Mouse (Mus musculus) T-helper 2 cell (primary cell): Measurements from ENCODE around the gene Ppef1.

Source experiments
- in situ Hi-C: fragments of 300-600 bp; cut with MboI, MseI; formaldehyde crosslinking; loops from one replicate; pipeline ENCODE4 v1.15.1; 2025; ENCODE audit warnings: high pct_unique_total_duplicates

Gene Ppef1

DNA sequence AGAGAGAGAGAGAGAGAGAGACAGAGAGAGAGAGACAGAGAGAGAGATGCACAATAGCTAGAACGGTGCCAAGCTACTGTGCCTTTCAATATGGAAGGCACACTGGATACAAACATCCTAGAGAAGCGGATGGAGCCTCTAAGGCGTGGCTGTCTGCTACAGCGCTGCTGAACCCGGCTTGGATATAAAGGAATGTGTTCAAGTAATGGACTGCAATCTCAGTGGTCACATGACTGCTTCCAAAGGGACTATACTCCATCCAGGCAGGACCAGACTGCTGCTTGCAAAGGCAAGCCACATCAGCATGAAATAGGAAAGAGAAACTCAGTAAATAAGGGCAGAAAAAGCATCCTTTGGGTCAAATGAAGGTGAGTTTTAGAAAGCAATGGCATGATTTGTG lies at the start of gene Ppef1:
Gene Ppef1, minus strand, starts transcription at position 116 of the 400 bp plus-strand sequence.
- in situ Hi-C loops: no loop called here

DNA sequence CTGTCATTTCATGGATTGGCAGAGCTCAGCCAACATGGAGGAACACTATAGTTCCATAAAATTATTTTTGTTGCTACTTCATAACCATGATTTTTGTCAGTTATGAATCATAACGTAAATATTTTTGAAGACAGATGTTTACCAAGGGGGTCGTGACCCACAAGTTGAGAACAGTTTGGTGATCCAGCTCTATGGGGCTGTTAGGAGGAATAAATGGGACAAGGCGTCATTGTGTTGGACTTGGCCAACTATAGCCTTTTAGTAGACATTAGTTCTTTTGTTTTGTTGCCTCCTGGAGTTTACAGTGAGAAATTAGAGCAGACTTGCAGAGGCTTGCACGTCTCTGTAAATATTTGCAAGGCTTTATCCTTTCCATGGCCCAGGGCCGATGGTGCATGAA lies 46.7 kb upstream of the Ppef1 start:
- in situ Hi-C loops: no loop called here

DNA sequence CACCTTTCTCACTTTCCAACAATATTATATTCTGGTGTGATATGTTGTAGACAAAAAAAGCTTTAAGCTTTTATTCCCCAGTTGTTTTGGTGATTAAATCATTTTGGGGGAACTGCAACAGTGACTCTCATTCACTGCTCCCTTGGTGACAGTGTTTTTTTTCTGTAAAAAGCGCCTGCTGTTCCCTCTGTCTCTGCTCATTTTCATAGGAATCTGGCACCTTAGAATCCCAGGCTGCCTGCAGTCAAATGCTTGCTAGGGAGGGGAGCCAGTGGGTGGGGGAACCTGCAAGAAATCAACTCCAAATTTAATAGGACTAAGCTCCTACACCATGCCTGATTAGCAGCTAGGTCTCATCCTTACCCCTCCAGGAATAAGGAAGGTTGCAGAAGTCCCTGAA lies 37.5 kb upstream of the Ppef1 start:
- in situ Hi-C loops: no loop called here

DNA sequence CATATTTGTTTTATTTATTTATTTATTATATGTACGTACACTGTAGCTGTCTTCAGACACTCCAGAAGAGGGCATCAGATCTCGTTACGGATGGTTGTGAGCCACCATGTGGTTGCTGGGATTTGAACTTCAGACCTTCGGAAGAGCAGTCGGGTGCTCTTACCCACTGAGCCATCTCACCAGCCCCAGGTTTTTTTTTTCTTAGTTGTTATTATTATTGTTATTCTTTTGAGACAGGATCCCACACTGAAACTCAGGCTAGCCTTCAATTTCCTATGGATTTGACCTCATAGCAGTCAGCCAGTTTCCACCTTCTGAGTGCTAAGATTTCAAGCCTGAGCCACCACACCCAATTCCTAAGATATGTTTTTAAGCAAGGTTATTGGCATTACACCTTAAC lies 34.1 kb upstream of the Ppef1 start:
- in situ Hi-C loops: loop anchor here (10.0 kb wide), 1 partner anchor 255 kb away; no protein-coding TSS in a partner anchor

DNA sequence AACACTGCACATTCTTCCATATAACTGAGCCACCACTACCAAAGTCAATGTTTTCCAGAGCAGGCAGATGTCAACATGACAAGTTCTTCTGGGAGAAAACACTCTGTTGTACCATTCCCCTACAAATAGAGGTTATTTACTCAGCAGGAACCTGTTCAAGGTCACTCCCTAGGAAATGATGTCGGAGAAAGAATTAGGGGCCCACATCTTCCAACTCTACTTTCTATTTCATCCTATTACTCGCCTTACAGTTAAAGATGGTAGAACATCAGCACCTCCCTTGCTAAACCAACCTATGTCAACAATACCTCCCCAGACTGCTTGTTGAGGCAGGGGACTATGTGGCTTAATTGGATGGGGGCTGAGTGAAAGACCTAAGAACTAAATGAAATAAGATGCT lies 32.1 kb upstream of the Ppef1 start, which contains the start of gene Rs1:
Gene Rs1, plus strand, starts transcription at position 301 of the 400 bp plus-strand sequence.
- in situ Hi-C loops: loop anchor here (10.0 kb wide), 1 partner anchor 257 kb away; no protein-coding TSS in a partner anchor

DNA sequence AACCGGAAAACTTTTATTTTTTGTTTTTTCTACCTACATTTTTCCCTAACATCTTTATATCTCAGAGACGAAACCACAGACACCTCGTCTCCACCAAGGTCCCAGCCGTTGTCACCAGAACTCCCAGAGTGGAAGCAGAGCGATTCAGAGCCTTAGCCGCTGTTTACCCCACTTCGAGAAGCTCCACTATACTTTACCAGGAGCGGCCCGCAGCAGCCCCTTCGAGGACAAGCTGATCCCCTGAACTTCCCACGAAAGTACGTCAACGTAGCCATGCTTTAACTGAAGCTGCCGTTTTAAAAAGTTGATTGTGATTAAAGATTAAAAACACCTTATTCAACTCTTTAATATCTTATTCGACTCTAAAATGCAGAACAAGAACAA lies 30.7 kb upstream of the Ppef1 start:
- in situ Hi-C loops: loop anchor here (10.0 kb wide), 1 partner anchor 259 kb away; no protein-coding TSS in a partner anchor

DNA sequence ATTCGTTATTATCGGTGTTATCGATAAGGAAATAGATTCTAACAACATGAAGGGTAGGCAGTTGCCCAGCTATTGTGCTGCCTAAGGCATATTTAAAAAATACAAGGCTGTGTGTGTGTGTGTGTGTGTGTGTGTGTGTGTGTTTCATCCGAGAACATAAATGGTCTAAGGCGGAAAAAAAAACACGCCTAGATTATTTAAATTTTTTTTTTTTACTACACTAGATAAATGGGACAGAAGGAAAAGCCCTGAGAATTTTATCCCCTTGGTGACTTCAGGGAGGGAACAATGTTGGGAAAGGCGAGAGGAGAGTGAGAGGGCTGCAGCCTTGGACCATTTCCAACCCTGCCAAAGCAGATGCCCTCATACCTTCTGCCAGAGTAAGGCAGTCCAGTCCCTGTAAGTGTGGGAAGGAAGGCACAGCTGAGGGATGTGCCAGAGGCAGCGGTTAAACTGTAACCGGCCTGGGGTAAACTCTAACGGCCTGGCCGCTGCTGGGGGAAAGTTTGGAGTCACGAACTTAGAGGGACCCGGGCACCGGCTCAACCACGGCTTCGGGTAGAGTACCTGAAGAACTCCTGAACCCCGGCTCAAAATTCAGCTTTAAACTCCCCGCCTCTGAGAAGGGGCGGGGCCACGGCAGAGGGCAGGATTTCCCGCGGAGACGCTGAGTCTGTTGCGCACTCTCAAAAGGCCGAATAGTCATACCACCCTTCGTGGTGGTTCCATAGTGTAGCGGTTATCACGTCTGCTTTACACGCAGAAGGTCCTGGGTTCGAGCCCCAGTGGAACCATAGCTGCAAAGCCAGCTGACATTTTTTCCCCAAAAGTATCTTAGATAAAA lies 30.0 kb upstream of the Ppef1 start:
- in situ Hi-C loops: loop anchor here (10.0 kb wide), 1 partner anchor 259 kb away; no protein-coding TSS in a partner anchor

DNA sequence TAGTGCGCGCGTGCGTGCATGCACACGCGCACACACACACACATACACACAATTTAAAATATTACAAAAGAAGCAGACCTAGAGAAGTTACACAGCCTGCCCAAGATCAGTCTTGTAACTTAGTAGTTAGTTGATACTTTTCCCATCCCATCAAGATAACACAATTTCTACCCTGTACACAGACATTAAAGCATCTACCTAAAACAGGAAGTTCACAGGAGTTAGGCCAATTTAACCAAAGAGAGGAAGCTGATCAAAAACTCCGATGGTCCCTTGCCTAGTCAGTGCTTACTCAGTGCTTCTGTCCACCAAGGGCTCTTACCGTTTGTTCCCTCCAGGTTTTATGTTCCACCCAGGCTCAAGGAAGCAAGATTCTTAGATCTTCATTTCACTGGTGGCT lies 15.2 kb upstream of the Ppef1 start:
- in situ Hi-C loops: no loop called here

DNA sequence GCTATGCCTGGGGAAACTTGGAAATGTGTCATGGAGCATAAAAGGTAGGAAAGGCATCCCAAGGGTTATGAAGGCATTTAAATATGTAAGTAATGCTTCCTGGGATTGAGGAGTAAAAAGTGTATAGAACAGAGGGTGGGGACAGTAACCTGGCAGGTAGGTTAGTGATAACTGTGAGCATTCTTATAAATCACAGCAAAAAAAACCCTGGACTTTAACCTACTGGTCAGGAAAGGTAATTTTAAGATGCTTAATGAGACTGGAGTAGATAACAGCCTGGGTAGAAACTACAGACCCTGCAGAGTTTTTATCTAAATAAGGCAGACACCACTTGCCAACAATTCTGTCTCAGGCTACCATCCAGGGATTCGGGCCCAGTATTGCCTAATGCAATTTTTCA lies 13.1 kb upstream of the Ppef1 start:
- in situ Hi-C loops: no loop called here

DNA sequence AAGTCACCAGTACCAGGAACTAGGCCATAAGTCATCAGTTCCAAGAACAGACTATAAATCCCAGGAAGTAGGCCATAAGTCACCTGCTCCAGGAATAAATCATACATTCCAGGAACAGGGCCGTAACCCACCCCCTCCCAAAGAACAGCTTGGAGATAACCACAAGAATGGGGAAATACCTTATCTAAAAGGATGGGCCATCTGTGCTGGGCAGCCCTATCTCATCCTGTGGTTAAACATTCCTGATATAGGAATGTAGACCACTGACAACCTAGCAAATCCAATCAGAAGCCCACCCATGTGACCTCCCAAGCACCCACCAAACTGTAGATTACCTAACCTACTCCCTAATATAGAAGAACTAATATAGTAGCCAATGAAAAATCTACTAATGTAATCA lies 9.8 kb upstream of the Ppef1 start:
- in situ Hi-C loops: no loop called here

DNA sequence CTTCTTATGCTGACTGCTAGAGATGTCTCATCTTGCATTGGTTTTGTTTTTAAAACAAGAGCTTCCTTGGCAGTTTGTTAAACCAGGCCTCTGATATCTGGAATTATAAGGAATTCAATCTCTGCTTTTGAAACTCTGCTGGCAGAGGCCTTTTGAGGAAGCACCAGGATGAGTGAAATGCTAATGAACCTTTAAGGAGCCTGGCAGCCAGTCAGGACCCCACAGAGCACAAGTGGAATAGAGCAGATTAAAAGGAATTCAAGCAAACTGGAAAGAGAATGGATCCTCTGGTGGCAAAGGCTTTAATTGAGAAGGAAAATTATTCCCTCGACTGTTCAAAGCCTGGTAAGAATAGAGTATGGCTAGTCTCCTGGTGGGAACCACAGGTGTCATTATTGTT lies 36.4 kb downstream of the Ppef1 start:
- in situ Hi-C loops: no loop called here

DNA sequence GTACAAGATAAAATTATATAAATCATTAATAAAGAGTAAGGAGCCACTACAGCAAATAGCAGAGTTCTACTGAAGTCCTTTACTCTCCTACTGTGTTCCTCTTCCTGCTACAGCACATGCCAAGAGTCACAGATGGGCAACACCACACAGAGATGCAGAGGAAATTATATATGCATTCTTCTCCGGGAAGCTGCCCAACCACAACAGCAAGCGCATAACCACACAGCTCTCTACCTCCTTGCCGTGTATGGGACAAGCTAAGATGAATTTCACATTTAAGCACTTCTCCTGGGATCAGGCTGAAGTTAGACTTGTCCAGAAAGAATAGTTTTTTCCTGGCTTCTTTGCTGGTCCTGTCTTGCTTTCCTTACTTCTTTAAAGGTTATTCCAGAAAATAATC lies 44.0 kb downstream of the Ppef1 start:
- in situ Hi-C loops: no loop called here

DNA sequence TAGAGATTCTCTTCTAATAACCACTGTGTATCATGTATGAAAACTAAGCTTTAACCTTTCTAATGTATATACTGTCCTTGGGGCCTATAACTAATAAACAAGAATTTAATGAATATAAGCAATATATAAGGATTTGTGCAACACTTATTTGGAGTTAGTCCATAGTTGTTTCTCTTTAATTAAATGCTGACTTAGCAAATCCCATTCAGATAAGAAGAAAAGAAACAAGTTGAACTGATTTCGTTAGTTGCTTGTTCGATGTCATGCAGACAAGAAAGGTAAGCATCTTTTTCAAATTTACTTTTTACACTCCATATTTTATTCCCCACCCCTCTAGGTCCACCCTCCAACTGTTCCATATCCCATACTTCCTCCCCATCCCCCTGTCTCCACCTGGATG lies 45.5 kb downstream of the Ppef1 start:
- in situ Hi-C loops: no loop called here

DNA sequence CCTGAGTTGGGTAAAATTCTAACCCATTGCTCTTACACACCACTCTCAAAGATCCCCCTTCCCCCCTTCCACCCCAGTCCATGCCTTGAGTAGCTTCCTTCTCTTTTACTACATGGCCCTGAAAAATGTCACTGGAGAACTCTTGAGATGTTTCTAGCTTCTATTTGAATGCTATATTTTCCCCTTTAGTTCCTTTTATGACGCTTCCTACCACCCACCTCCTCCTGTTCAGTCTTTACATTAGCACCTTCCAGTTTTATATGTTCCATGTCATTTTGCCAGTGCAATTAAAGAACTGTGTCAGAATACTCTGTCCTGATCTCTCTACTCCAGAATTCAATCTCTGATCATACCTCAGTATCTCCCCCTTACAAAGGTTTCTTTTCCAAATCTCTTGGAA lies 65.6 kb downstream of the Ppef1 start:
- in situ Hi-C loops: no loop called here

DNA sequence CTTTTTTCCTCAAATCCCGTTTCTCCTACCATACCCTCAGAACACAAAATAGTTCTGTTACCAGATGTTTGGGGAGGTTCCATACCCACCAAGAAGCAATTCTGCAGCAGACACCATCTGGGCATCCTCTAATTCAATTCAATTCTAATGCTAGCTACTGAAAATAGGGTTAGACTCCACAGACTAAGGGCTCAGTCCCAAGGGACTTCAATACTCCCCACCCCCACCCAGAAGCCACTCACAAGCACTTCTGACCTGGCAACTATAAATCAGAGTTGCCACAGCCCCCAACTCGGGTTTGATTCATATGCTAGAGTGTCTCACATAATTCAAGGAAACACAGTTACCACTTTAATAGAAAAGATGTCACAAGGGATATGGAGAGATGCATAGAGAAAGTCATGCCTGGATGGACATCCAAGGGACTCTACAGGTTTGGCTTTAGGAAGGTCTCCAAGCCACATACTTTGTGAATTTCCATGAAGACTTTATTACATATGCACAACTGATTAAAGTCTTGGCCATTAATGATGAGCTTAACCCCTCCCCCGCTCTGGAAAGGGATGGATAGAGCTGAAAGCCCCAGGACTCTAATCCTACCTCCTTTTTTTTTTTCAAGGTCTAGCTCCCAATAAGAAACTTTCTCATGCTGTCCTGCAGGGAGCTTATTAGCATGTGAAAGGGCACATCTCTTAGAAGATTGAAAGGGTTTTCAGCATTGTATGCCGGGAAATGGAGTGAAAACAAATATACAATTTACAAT lies 124.5 kb downstream of the Ppef1 start:
- in situ Hi-C loops: no loop called here

DNA sequence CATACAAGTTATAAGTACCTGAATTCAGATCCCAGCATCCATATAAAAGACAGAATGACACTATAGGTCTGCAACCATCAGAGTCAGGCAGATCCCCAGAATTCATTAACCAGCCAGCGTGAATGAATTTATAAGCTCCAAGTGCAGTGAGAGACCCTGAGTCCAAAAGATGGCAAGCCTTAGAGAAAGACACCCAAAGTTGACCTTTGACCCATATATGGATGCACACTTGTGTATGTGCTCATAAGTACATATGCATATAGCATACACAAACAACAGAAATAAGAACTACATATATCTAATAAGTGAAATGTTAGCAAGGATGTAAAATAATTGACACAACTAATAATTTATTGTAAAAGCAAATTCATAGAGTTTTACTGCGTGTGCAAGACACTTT lies 125.1 kb downstream of the Ppef1 start:
- in situ Hi-C loops: no loop called here

DNA sequence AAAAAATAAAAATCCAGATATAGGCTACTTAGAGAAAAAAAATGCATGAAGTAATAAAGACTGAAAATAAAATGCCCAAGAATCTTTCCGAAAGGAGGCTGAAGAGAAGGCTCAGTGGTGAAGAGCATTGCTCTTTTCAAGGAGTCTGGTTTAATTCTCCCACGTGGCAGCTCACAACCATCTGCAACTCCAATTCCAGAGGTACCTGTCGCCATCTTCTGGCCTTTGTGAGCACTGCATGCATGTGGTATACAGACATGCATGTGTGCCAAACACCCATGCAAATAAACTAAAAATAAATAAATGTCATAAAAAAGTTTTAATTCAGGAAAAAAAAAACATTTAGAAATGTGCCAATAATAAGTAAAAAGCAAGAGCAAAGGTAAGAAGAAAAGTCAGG lies 125.7 kb downstream of the Ppef1 start:
- in situ Hi-C loops: loop anchor here (10.0 kb wide), 1 partner anchor 415 kb away; no protein-coding TSS in a partner anchor

DNA sequence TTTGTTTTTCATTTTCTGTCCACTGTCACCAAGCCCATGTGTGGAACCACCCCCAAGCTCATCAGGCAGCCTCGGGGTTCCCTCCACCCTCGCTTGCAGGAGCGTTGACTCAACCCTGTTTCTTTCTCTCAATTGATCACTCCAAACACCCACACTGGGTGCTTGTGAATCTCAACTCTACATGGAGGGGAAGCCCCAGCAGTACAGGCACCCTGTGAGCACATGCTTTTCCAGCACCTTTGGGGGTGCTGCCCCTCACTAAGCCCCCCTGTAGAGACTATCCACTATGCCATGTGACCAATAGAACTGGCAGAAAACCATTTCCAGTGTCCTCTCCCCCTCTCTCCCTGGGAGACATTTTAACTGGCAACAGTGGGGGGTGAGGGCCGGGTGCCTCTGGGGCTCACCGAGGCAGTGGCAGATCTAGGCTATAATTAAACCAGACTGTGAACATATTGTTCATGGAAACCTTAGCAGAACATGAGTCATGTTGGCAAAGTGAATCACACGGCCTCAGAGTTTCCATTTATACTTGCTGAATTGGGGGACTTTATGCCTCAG lies 131.5 kb downstream of the Ppef1 start:
- in situ Hi-C loops: loop anchor here (5.0 to 10.0 kb wide), 2 partner anchors 92 to 409 kb away; no protein-coding TSS in a partner anchor

DNA sequence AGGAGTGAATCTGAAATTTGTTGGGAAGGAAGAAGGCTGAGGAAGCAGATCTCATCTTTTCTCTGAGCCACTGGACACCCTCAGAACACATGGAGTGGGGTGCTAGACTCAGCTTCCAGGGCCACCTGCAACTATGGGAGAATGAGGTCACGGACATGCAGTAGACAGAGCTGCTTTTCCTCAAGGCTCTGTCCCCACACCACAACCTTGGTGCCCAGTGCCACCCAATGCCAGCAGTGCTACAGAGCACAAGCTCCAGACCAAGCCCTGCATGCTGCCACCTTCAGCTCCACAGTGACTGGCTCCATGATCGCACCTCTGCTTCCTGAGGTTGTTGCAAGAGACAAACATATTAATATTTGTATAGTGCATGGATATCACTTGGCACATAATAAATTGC lies 132.2 kb downstream of the Ppef1 start:
- in situ Hi-C loops: loop anchor here (5.0 to 10.0 kb wide), 2 partner anchors 91 to 409 kb away; no protein-coding TSS in a partner anchor

DNA sequence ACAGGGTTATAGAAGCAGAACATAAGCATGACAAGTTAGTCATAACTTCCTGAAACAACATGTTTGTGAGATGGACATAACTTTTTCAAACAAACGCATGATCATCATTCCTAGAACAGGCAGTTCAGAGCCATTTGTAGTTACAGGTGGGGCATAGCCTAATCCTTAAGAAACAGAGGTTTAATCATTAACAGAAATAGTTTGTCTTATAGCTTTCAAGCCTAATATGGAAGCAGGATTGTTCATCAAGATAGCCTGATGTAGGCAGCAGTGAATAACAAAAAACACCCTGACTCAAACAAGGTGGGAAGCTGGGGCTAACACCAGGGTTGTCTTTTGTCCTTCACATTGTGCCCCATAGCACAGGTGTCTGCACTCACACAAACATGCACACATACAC lies 132.8 kb downstream of the Ppef1 start:
- in situ Hi-C loops: loop anchor here (5.0 to 10.0 kb wide), 2 partner anchors 90 to 408 kb away; no protein-coding TSS in a partner anchor

DNA sequence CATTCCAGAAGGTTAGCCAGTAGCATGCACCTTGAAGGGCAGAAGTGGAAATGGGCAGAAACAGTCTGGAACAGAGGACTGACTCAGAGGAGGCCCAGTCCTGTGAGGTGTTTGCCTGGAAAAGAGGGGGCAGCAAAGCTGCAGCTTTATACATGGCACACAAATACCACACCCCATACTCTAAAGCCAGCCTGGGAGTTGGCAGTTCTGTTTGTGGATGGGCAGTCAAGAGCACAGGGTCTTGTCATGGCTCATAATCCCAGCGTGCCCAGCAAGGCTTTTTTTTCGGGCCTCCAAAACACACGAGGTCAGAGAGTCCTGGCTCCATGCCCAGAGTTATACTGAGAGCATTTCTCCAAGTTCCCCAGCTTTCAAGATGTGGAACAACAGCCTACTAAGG lies 134.5 kb downstream of the Ppef1 start:
- in situ Hi-C loops: loop anchor here (5.0 to 10.0 kb wide), 2 partner anchors 89 to 406 kb away; no protein-coding TSS in a partner anchor
